Mouse (Mus musculus): ENCODE results near the gene Ccdc63.
"Not testable (repeated sequence)": the region's sequence is repeated elsewhere in the genome, so short reads cannot be mapped to it uniquely, and the experiment has no call there.

Gene Ccdc63

GRCm38 (mm10) chr5:122140723-122141122 is at the start of gene Ccdc63:
TSS of gene Ccdc63 (minus strand) at chr5:122140823.
- DNase-seq (ENCODE audit: low spot score in 2 of 2) = no peak

- no peak for DNase-seq (ENCODE audit: low spot score in 2 of 2)
These were observed 48.5 kb upstream of the Ccdc63 start for GRCm38 (mm10) chr5:122189115-122189514.

- not testable (repeated sequence) for DNase-seq (ENCODE audit: low spot score in 2 of 2)
These were observed 44.2 kb upstream of the Ccdc63 start for GRCm38 (mm10) chr5:122184858-122185257.

GRCm38 (mm10) chr5:122184283-122184806 is 43.7 kb upstream of the Ccdc63 start:
- no peak for DNase-seq (ENCODE audit: low spot score in 2 of 2)

GRCm38 (mm10) chr5:122179665-122180064 is 39.0 kb upstream of the Ccdc63 start:
- DNase-seq (ENCODE audit: low spot score in 2 of 2) = no peak

- DNase-seq (ENCODE audit: low spot score in 2 of 2) = no peak
These were observed 35.8 kb upstream of the Ccdc63 start for GRCm38 (mm10) chr5:122176398-122176797.

GRCm38 (mm10) chr5:122175961-122176360 is 35.3 kb upstream of the Ccdc63 start:
- DNase-seq (ENCODE audit: low spot score in 2 of 2) = no peak

- DNase-seq (ENCODE audit: low spot score in 2 of 2) = no peak
These were observed 34.8 kb upstream of the Ccdc63 start for GRCm38 (mm10) chr5:122175402-122175801.

- no peak for DNase-seq (ENCODE audit: low spot score in 2 of 2)
These were observed 30.4 kb upstream of the Ccdc63 start for GRCm38 (mm10) chr5:122171058-122171457.

GRCm38 (mm10) chr5:122168344-122169069 is 27.9 kb upstream of the Ccdc63 start:
- DNase-seq (ENCODE audit: low spot score in 2 of 2) = no peak

- DNase-seq (ENCODE audit: low spot score in 2 of 2) = no peak
These were observed 26.1 kb upstream of the Ccdc63 start for GRCm38 (mm10) chr5:122166636-122167161.

GRCm38 (mm10) chr5:122165233-122165915 is 24.8 kb upstream of the Ccdc63 start:
- peak; percentile 45 to 51 for DNase-seq (ENCODE audit: low spot score in 2 of 2)

GRCm38 (mm10) chr5:122164011-122164410 is 23.4 kb upstream of the Ccdc63 start:
- no peak for DNase-seq (ENCODE audit: low spot score in 2 of 2)

GRCm38 (mm10) chr5:122163194-122163593 is 22.6 kb upstream of the Ccdc63 start:
- DNase-seq (ENCODE audit: low spot score in 2 of 2) = no peak

- no peak for DNase-seq (ENCODE audit: low spot score in 2 of 2)
These were observed 18.2 kb upstream of the Ccdc63 start for GRCm38 (mm10) chr5:122158557-122159515.

GRCm38 (mm10) chr5:122157827-122158381 is 17.3 kb upstream of the Ccdc63 start, which contains the start of gene Ppp1cc:
TSS of gene Ppp1cc (plus strand) at chr5:122158278.
- DNase-seq (ENCODE audit: low spot score in 2 of 2) = peak; percentile 85 to 87

GRCm38 (mm10) chr5:122156486-122156885 is 15.9 kb upstream of the Ccdc63 start:
- no peak for DNase-seq (ENCODE audit: low spot score in 2 of 2)

- DNase-seq (ENCODE audit: low spot score in 2 of 2) = no peak
These were observed 15.0 kb upstream of the Ccdc63 start for GRCm38 (mm10) chr5:122155613-122156012.

- DNase-seq (ENCODE audit: low spot score in 2 of 2) = no peak
These were observed 14.2 kb upstream of the Ccdc63 start for GRCm38 (mm10) chr5:122154782-122155181.

- DNase-seq (ENCODE audit: low spot score in 2 of 2) = no peak
These were observed 13.4 kb upstream of the Ccdc63 start for GRCm38 (mm10) chr5:122154006-122154405.

- not testable (repeated sequence) for DNase-seq (ENCODE audit: low spot score in 2 of 2)
These were observed 11.9 kb upstream of the Ccdc63 start for GRCm38 (mm10) chr5:122152508-122152907.

Data from right cerebral cortex, postnatal 36 days (tissue).